Mouse (Mus musculus): ENCODE data around the gene Cyp17a1. TPM values are rescaled to one million over a fixed set of nuclear protein-coding genes. Genes with fewer than 3 reads are reported as not detected.
A peak's percentile ranks its signal among the peaks of the same experiment; 100 is the strongest.

The Cyp17a1 gene
- not detected for total RNA-seq (2021)
- long read RNA-seq, experiment 1, result 0 reads
- long read RNA-seq, experiment 2, result 0 reads

- no peak for DNase-seq
- intact Hi-C loops (cut with DNase I), result loop anchor here (1.0 to 5.0 kb wide), 3 partner anchors 67 to 194 kb away; no protein-coding TSS in a partner anchor
These were observed at the start of gene Cyp17a1 for GRCm38 (mm10) chr19:46672766-46673418. TSS of gene Cyp17a1 (minus strand) at chr19:46673172.

- no peak for DNase-seq
- intact Hi-C loops (cut with DNase I), result no loop called here
These were observed 45.2 kb upstream of the Cyp17a1 start for GRCm38 (mm10) chr19:46718150-46718549.

- intact Hi-C loops (cut with DNase I), result no loop called here
- DNase-seq, result no peak
These were observed 42.0 kb upstream of the Cyp17a1 start for GRCm38 (mm10) chr19:46715016-46715415.

- DNase-seq, result no peak
- intact Hi-C loops (cut with DNase I), result no loop called here
These were observed 41.3 kb upstream of the Cyp17a1 start for GRCm38 (mm10) chr19:46714234-46714633.

GRCm38 (mm10) chr19:46710614-46711013 lies 37.6 kb upstream of the Cyp17a1 start:
- intact Hi-C loops (cut with DNase I), result no loop called here

GRCm38 (mm10) chr19:46707296-46708151 lies 34.6 kb upstream of the Cyp17a1 start, which contains the start of gene As3mt:
TSS of gene As3mt (plus strand) at chr19:46707458.
- DNase-seq, result peak; percentile 75 to 76
- intact Hi-C loops (cut with DNase I), result no loop called here

More at GRCm38 (mm10) chr19:46710614-46711013, 37.6 kb upstream of the Cyp17a1 start:
- DNase-seq, result no peak

- intact Hi-C loops (cut with DNase I), result no loop called here
- DNase-seq, result no peak
These were observed 33.7 kb upstream of the Cyp17a1 start for GRCm38 (mm10) chr19:46706540-46707295.

- intact Hi-C loops (cut with DNase I), result no loop called here
- DNase-seq, result no peak
These were observed 33.0 kb upstream of the Cyp17a1 start for GRCm38 (mm10) chr19:46705779-46706495.

- DNase-seq, result no peak
- intact Hi-C loops (cut with DNase I), result no loop called here
These were observed 28.2 kb upstream of the Cyp17a1 start for GRCm38 (mm10) chr19:46701156-46701555.

- no peak for DNase-seq
- intact Hi-C loops (cut with DNase I), result no loop called here
These were observed 26.1 kb upstream of the Cyp17a1 start for GRCm38 (mm10) chr19:46699011-46699481.

GRCm38 (mm10) chr19:46697840-46698517 lies 25.0 kb upstream of the Cyp17a1 start:
- intact Hi-C loops (cut with DNase I), result no loop called here
- DNase-seq, result no peak

GRCm38 (mm10) chr19:46696943-46697342 lies 24.0 kb upstream of the Cyp17a1 start:
- intact Hi-C loops (cut with DNase I), result no loop called here
- no peak for DNase-seq

- intact Hi-C loops (cut with DNase I), result no loop called here
These were observed 23.5 kb upstream of the Cyp17a1 start for GRCm38 (mm10) chr19:46696482-46696881.

GRCm38 (mm10) chr19:46693146-46693545 lies 20.2 kb upstream of the Cyp17a1 start:
- intact Hi-C loops (cut with DNase I), result no loop called here
- no peak for DNase-seq

More at GRCm38 (mm10) chr19:46696482-46696881, 23.5 kb upstream of the Cyp17a1 start:
- no peak for DNase-seq

- intact Hi-C loops (cut with DNase I), result no loop called here
- no peak for DNase-seq
These were observed 18.1 kb upstream of the Cyp17a1 start for GRCm38 (mm10) chr19:46691078-46691477.

- intact Hi-C loops (cut with DNase I), result no loop called here
- no peak for DNase-seq
These were observed 17.4 kb upstream of the Cyp17a1 start for GRCm38 (mm10) chr19:46690387-46690786.

GRCm38 (mm10) chr19:46689460-46690372 lies 16.7 kb upstream of the Cyp17a1 start, which contains the start of gene Borcs7:
TSS of gene Borcs7 (plus strand) at chr19:46689906.
- DNase-seq, result peak; percentile 78 to 84
- intact Hi-C loops (cut with DNase I), result no loop called here

GRCm38 (mm10) chr19:46679720-46680383 lies 6.9 kb upstream of the Cyp17a1 start:
- intact Hi-C loops (cut with DNase I), result no loop called here
- DNase-seq, result no peak
